Mouse (Mus musculus): Measurements from ENCODE around the gene Gm8265.
"Not testable (repeated sequence)": the region's sequence is repeated elsewhere in the genome, so short reads cannot be mapped to it uniquely, and the experiment has no call there.

Gene Gm8265

DNA sequence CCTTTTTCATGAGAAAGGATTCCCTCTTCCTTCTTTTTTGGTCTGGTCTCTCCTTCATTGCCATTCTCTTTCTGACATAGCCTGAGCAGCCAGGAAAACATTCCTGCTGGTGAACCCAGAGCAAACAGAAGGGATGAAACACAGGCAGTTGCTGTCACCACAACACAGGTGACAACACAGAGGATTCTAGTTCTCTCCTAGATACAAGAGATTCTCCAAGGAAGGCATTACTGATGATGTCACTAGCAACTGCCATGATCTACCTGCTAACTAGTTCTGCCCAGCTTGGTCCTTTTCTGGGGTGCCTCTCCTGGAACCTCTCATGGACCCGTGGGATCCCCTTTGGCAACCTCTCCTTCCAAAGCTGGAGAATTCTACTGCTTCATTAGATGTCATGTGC lies at the start of gene Gm8265:
Gm8265 (minus strand) TSS at position 101 of the 400 bp plus-strand sequence.
- DNase-seq: not testable (repeated sequence)
